Mouse (Mus musculus) liver, embryonic 13.5 days (tissue): ENCODE results near the gene Srpk2. TPM values are rescaled to one million over a fixed set of nuclear protein-coding genes. Genes with fewer than 3 reads are reported as not detected.
"Not testable (repeated sequence)": the region's sequence is repeated elsewhere in the genome, so short reads cannot be mapped to it uniquely, and the experiment has no call there.

ENCODE experiments used
- ATAC-seq: fragments of 200-750 bp; cut with Nextera tagmentation; 2 replicates; pipeline ENCODE4 v1.8.0; 2017; ENCODE audit warnings: low read depth, mild to moderate bottlenecking, moderate number of reproducible peaks, moderate library complexity
- DNase-seq: peaks from one replicate; pipeline ENCODE4 v3.0.0; 2022
- H3K27ac ChIP-seq: fragments of 300-500 bp; sonication (generic); 2 replicates; pipeline ENCODE4 v1.5.1; 2015; ENCODE audit warnings: moderate library complexity, mild to moderate bottlenecking, inconsistent platforms
- H3K27me3 ChIP-seq: fragments of 300-500 bp; sonication (generic); 2 replicates; pipeline ENCODE4 v1.6.1; 2015; ENCODE audit warnings: mild to moderate bottlenecking, inconsistent platforms
- H3K36me3 ChIP-seq: fragments of 300-500 bp; sonication (generic); 2 replicates; pipeline ENCODE4 v1.6.1; 2015; ENCODE audit warnings: mild to moderate bottlenecking, inconsistent platforms
- H3K4me1 ChIP-seq: fragments of 300-500 bp; sonication (generic); replicated peaks from 2 replicates; pipeline ENCODE4 v1.6.1; 2015; ENCODE audit warnings: inconsistent platforms
- H3K4me2 ChIP-seq: fragments of 300-500 bp; sonication (generic); 2 replicates; pipeline ENCODE4 v1.6.1; 2015; ENCODE audit warnings: inconsistent platforms, mild to moderate bottlenecking, moderate library complexity
- H3K4me3 ChIP-seq: fragments of 300-500 bp; sonication (generic); replicated peaks from 2 replicates; pipeline ENCODE4 v1.5.1; 2015; ENCODE audit warnings: mild to moderate bottlenecking, inconsistent platforms
- H3K9ac ChIP-seq: fragments of 300-500 bp; sonication (generic); 2 replicates; pipeline ENCODE4 v1.6.1; 2015; ENCODE audit warnings: mild to moderate bottlenecking, inconsistent platforms
- H3K9me3 ChIP-seq: fragments of 300-500 bp; sonication (generic); replicated peaks from 2 replicates; pipeline ENCODE4 v1.6.1; 2016; ENCODE audit warnings: inconsistent platforms
- WGBS: fragments of 180-500 bp; shearing (Covaris S2); methylation state at CpG from one replicate; pipeline ENCODE4 v1.1.7; 2015; ENCODE audit not compliant: insufficient replicate concordance; 5-methylcytosine and 5-hydroxymethylcytosine counted together
- polyA plus RNA-seq: library from polyadenylated mRNA; unstranded; fragments of >200 nt; fragmentation: Nextera tagmentation; extraction: Ambion mirVana; gene quantifications from 2 replicates; pipeline ENCODE4 v1.2.1, GENCODE M21; 2015

The Srpk2 gene
- polyA plus RNA-seq, 1 experiment from 2014 or later, result 7.8 TPM

GRCm38 (mm10) chr5:23461688-23462087, 222.7 kb downstream of the Srpk2 start:
- Histone ChIP-seq H3K4me1 (peaks cover 15% of the 10 kb centered on the region), H3K4me3 (no peak overlapping the region), H3K27me3 (no peaks in the 10 kb centered on the region), H3K36me3 (peaks cover 45% of the 10 kb centered on the region), H3K9ac (no peak overlapping the region), H3K27ac (no peak overlapping the region), H3K4me2 (no peak overlapping the region), H3K9me3 (no peaks in the 10 kb centered on the region)
- DNase-seq (no peak), ATAC-seq (no peak)
- 52% methylated on average over 2 of the region's 2 CpGs for WGBS

GRCm38 (mm10) chr5:23453561-23453960, 230.9 kb downstream of the Srpk2 start:
- not testable (repeated sequence) for H3K9ac ChIP-seq, H3K4me3 ChIP-seq, H3K4me1 ChIP-seq, DNase-seq, H3K27ac ChIP-seq, ATAC-seq, H3K4me2 ChIP-seq, H3K27me3 ChIP-seq, H3K9me3 ChIP-seq
- H3K36me3 ChIP-seq, result peaks cover 43% of the 10 kb centered on the region
- 85% methylated on average over 2 of the region's 2 CpGs for WGBS

Other genes with a start within 250 kb of the Srpk2 start
- 21.7 and 26.8 TPM in 2 replicates for gene Pus7, start 99.1 kb upstream of the Srpk2 start, polyA plus RNA-seq
- gene Rint1, start 103.1 kb upstream of the Srpk2 start, polyA plus RNA-seq, result 21.9 and 24.3 TPM in 2 replicates
- gene Tomm7, start 159.5 kb upstream of the Srpk2 start, polyA plus RNA-seq, result 93.8 and 94.0 TPM in 2 replicates